8 mouse cellular contexts compared by ENCODE assay signal in genomic region chr10:39960441-39960822, GRCm38 (mm10). TPM values are rescaled to one million over a fixed set of nuclear protein-coding genes. Genes with fewer than 3 reads are reported as not detected.
A peak's percentile ranks its signal among the peaks of the same experiment; 100 is the strongest.
DNase-seq lines count a peak whose midpoint lies in the region; ATAC-seq and TF ChIP-seq lines count a peak whose summit lies in the region.

No protein-coding gene starts in this region.

- no peaks in the 10 kb centered on the region for H3K36me3 ChIP-seq in lung, embryonic 16.5 days (ENCODE audit: control insufficient read depth, insufficient read depth, low read length)
- H3K36me3 ChIP-seq in liver, embryonic 14.5 days (replicated peaks; ENCODE audit: control insufficient read depth, insufficient read depth, low read depth) = no peaks in the 10 kb centered on the region
- no peaks in the 10 kb centered on the region for H3K36me3 ChIP-seq in stomach, embryonic 16.5 days (ENCODE audit: control insufficient read depth, insufficient read depth, low read length)

- no peak for TF ChIP-seq EP300 in liver, embryonic 14.5 days (IDR thresholded peaks at IDR 0.05; ENCODE audit: low read depth)

- peak; percentile 36 for ATAC-seq in cerebellum, adult (ENCODE audit: insufficient number of reproducible peaks, low FRiP score, low TSS enrichment)
- peak; percentile 35; the same call in 1 of the 2 replicates for ATAC-seq in lung, embryonic 16.5 days (ENCODE audit: low read depth)
- ATAC-seq in liver, embryonic 14.5 days (ENCODE audit: insufficient read depth) = peak; percentile 50
- peak; percentile 31 for ATAC-seq in stomach, embryonic 16.5 days (ENCODE audit: insufficient read depth, low FRiP score)

- no peak for TF ChIP-seq CTCF in liver, embryonic 14.5 days (IDR thresholded peaks at IDR 0.05; ENCODE audit: low read depth)

- no peak for DNase-seq in cerebellum, adult 11 months
- no peak for DNase-seq in lung, postnatal 36 days
- DNase-seq in liver, embryonic 14.5 days (ENCODE audit: low read depth in 3 of 3, low spot score in 3 of 3) = no peak
- no peak for DNase-seq in urinary bladder, adult 2 months (ENCODE audit: low spot score)
- DNase-seq in adrenal gland, postnatal 25 days = no peak

- H3K4me1 ChIP-seq in lung, embryonic 16.5 days (replicated peaks; ENCODE audit: control insufficient read depth, insufficient read depth, low read length) = peaks cover 6% of the 10 kb centered on the region; the same call in 1 of the 2 replicates
- peaks cover 0 to 4% of the 10 kb centered on the region in 2 experiments; a peak in 2 of 4 replicates for H3K4me1 ChIP-seq in liver, embryonic 14.5 days (replicated peaks; ENCODE audit: control insufficient read depth in 2 of 2, insufficient read depth in 2 of 2, low read length in 1 of 2)
- H3K4me1 ChIP-seq in stomach, embryonic 16.5 days (ENCODE audit: control insufficient read depth, insufficient read depth, low read length) = no peaks in the 10 kb centered on the region

- peak overlapping the region; percentile 64 for H3K4me3 ChIP-seq in lung, embryonic 16.5 days (ENCODE audit: low read length)
- no peak overlapping the region for H3K4me3 ChIP-seq in liver, embryonic 14.5 days (ENCODE audit: insufficient read depth in 1 of 2, low read depth in 2 of 2, low read length in 2 of 2)
- H3K4me3 ChIP-seq in stomach, embryonic 16.5 days (replicated peaks; ENCODE audit: low read length) = peak overlapping the region; percentile 68; the same call in 1 of the 2 replicates

- no peak overlapping the region for H3K27ac ChIP-seq in lung, embryonic 16.5 days (ENCODE audit: low read length)
- H3K27ac ChIP-seq in liver, embryonic 14.5 days = no peak overlapping the region
- no peak overlapping the region for H3K27ac ChIP-seq in stomach, embryonic 16.5 days (ENCODE audit: low read length)

- H3K4me2 ChIP-seq in lung, embryonic 16.5 days (ENCODE audit: low read depth, low read length) = peak overlapping the region; percentile 99; the same call in 1 of the 2 replicates
- H3K4me2 ChIP-seq in liver, embryonic 14.5 days (ENCODE audit: low read depth) = peak overlapping the region; percentile 59; the same call in 1 of the 2 replicates
- peak overlapping the region; percentile 96 for H3K4me2 ChIP-seq in stomach, embryonic 16.5 days (ENCODE audit: low read depth, low read length)

- H3K9ac ChIP-seq in lung, embryonic 16.5 days (ENCODE audit: low read length) = no peak overlapping the region
- H3K9ac ChIP-seq in liver, embryonic 14.5 days (replicated peaks) = no peak overlapping the region
- H3K9ac ChIP-seq in stomach, embryonic 16.5 days (ENCODE audit: low read length) = no peak overlapping the region

- 34% methylated on average over 11 of the region's 11 CpGs for WGBS in lung, embryonic 16.5 days
- 36% methylated on average over 11 of the region's 11 CpGs for WGBS in liver, embryonic 14.5 days (ENCODE audit: insufficient replicate concordance)
- WGBS in stomach, embryonic 16.5 days = 40% methylated on average over 11 of the region's 11 CpGs

- no peaks in the 10 kb centered on the region for H3K9me3 ChIP-seq in lung, embryonic 16.5 days (ENCODE audit: control insufficient read depth, low read length)
- no peaks in the 10 kb centered on the region for H3K9me3 ChIP-seq in liver, embryonic 14.5 days (ENCODE audit: control insufficient read depth, low read length)
- no peaks in the 10 kb centered on the region for H3K9me3 ChIP-seq in stomach, embryonic 16.5 days (replicated peaks; ENCODE audit: control insufficient read depth, low read length)

- no peaks in the 10 kb centered on the region for H3K27me3 ChIP-seq in lung, embryonic 16.5 days (ENCODE audit: control insufficient read depth, insufficient read depth, low read depth, low read length)
- no peaks in the 10 kb centered on the region for H3K27me3 ChIP-seq in liver, embryonic 14.5 days (ENCODE audit: control insufficient read depth, insufficient read depth, low read length)
- no peaks in the 10 kb centered on the region for H3K27me3 ChIP-seq in stomach, embryonic 16.5 days (ENCODE audit: control insufficient read depth, insufficient read depth, low read length)

RNA-seq across cellular contexts. Expression of gene Mfsd4b3, which starts 0.5 kb away (rescaled TPM):
- polyA plus RNA-seq in lung, embryonic 16.5 days (2015; fragmentation: Nextera tagmentation; extraction: Ambion mirVana) = 0.40 and 0.48 TPM in 2 replicates
- polyA plus RNA-seq in liver, embryonic 14.5 days (2012; rRNA removed) = 1.2 and 1.4 TPM in 2 replicates
- polyA plus RNA-seq in liver, embryonic 14.5 days (2014; fragmentation: Nextera tagmentation; extraction: Ambion mirVana) = 2.3 TPM in 2 replicates
- 1.7 and 2.2 TPM in 2 replicates for polyA plus RNA-seq in stomach, embryonic 16.5 days (2015; fragmentation: Nextera tagmentation; extraction: Ambion mirVana)
- 1.5 and 1.9 TPM in 2 replicates for polyA plus RNA-seq in urinary bladder, adult 2 months (2012; rRNA removed)
- total RNA-seq in adrenal gland, postnatal 25 days (2021) = 7.6 and 8.1 TPM in 2 replicates

RNA-seq across cellular contexts. Expression of gene Mfsd4b5, which starts 26.0 kb away (rescaled TPM):
- 0.06 TPM in 1 of 2 replicates, not detected in the other for polyA plus RNA-seq in lung, embryonic 16.5 days (2015; fragmentation: Nextera tagmentation; extraction: Ambion mirVana)
- 0.09 and 0.15 TPM in 2 replicates for polyA plus RNA-seq in liver, embryonic 14.5 days (2012; rRNA removed)
- polyA plus RNA-seq in liver, embryonic 14.5 days (2014; fragmentation: Nextera tagmentation; extraction: Ambion mirVana) = 0.04 TPM in 1 of 2 replicates, not detected in the other
- 0.08 and 0.11 TPM in 2 replicates for polyA plus RNA-seq in stomach, embryonic 16.5 days (2015; fragmentation: Nextera tagmentation; extraction: Ambion mirVana)
- polyA plus RNA-seq in urinary bladder, adult 2 months (2012; rRNA removed) = 0.12 and 0.18 TPM in 2 replicates
- total RNA-seq in adrenal gland, postnatal 25 days (2021) = 0.81 and 1.0 TPM in 2 replicates

RNA-seq across cellular contexts. Expression of gene Mfsd4b2, which starts 33.7 kb away (rescaled TPM):
- polyA plus RNA-seq in lung, embryonic 16.5 days (2015; fragmentation: Nextera tagmentation; extraction: Ambion mirVana) = not detected in 2 replicates
- 0.04 TPM in 1 of 2 replicates, not detected in the other for polyA plus RNA-seq in liver, embryonic 14.5 days (2012; rRNA removed)
- polyA plus RNA-seq in liver, embryonic 14.5 days (2014; fragmentation: Nextera tagmentation; extraction: Ambion mirVana) = not detected in 2 replicates
- 0.12 and 0.18 TPM in 2 replicates for polyA plus RNA-seq in stomach, embryonic 16.5 days (2015; fragmentation: Nextera tagmentation; extraction: Ambion mirVana)
- polyA plus RNA-seq in urinary bladder, adult 2 months (2012; rRNA removed) = 0.03 and 0.04 TPM in 2 replicates
- 0.43 TPM in 2 replicates for total RNA-seq in adrenal gland, postnatal 25 days (2021)

Comparison
In these comparisons a context has a peak if more than half of its experiments do, and no peak if none do; other contexts are left out.
1. H3K4me3 ChIP-seq: peak in lung, embryonic 16.5 days (single experiment) and stomach, embryonic 16.5 days (single experiment); none in liver, embryonic 14.5 days (0 of 2).
2. Peak in every context shown above with its lines, with median percentiles within 50 percentile points of each other: ATAC-seq and H3K4me2 ChIP-seq.